Mouse (Mus musculus): ENCODE results near the gene Slc12a3.

Gene Slc12a3

GRCm38 (mm10) chr8:94375551-94375991, 46.6 kb downstream of the Slc12a3 start:
- peak; percentile 67 for DNase-seq (ENCODE audit: low read depth, low spot score)

GRCm38 (mm10) chr8:94376176-94376575, 47.2 kb downstream of the Slc12a3 start:
- peak; percentile 39 for DNase-seq (ENCODE audit: low read depth, low spot score)

GRCm38 (mm10) chr8:94376580-94376979, 47.6 kb downstream of the Slc12a3 start:
- DNase-seq (ENCODE audit: low read depth, low spot score) = no peak

GRCm38 (mm10) chr8:94377031-94377430, 48.0 kb downstream of the Slc12a3 start:
- DNase-seq (ENCODE audit: low read depth, low spot score) = no peak

DNA sequence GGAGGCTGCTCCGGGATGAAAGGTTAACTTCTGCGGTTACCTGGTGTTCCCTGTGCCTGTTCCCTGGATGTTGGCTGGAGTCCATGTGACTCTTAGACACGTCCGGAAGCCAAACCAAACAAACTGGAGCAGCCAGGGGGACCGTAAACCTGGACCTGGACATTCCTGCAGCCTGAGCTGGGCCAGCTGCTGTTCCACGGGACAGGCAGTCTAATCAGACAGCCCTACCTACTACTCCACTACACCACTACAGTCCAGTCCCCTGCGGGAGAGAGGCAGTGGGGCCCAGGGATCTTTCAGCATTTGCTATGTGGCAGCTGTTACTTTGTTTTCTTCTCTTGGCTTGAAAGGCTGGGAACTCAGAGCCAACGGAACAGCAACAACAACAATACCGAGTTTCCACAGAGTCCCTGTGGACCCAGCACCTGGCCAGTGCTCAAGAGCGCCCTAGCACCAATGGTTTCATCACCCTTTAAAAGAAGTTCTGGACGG, 48.8 kb downstream of the Slc12a3 start:
- DNase-seq (ENCODE audit: low read depth, low spot score) = no peak

- DNase-seq (ENCODE audit: low read depth, low spot score) = no peak
Observed at GRCm38 (mm10) chr8:94378763-94379415, 49.9 kb downstream of the Slc12a3 start.

GRCm38 (mm10) chr8:94379686-94380085, 50.7 kb downstream of the Slc12a3 start:
- DNase-seq (ENCODE audit: low read depth, low spot score) = no peak

DNA sequence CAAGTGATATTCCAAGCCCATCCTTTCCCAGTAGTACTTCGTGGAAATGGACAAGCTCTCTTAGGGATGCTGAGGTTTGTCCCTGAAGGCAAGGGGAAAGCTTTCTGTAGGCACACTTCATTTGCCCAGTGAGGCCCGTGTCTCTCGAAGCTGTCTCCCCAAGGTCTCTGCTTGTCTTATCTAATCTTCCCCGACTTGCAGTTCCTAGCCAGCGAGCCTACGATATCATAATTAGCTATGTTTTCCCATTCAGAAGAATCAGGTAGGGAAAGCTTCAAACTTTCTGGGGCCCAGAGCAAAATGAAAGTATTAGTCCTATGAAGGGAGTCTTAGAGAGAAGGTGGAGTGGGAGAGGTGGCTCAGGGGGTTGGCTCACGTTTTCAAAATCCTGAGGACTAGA, 55.2 kb downstream of the Slc12a3 start:
- no peak for DNase-seq (ENCODE audit: low read depth, low spot score)

DNA sequence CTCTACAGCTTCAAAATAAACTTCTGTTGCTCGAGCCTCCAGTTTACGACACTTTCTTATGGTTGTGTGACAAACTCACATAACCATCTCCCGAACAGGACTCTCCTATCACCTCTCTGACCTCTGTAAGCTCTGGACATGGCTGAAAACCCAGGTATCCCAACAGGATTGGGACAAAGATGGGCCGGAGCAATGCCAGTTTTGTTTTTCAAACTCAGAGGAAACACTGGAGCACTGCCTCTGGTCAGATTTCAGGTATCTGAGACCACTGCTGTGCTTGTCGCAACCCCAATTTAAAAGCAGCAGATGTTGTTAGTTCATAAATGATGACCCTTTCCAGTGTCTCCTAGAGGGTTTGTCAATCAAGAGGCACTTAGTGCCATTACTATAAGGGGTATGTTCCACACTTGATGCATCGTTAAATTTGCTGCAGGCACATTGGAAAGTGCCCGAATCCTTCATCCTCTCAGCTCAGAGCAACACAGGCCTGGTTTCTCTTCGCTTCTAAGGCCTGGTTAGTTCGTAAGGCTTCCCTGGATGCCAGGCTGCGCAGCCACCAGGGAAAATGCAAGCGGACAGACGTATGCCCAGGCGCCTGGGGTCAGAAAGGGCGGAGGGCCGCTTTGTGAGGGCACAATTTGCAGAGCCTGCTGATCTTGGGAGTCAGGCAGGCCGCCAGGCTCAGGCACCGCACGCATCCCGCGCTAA, 56.7 kb downstream of the Slc12a3 start:
- no peak for DNase-seq (ENCODE audit: low read depth, low spot score)

DNA sequence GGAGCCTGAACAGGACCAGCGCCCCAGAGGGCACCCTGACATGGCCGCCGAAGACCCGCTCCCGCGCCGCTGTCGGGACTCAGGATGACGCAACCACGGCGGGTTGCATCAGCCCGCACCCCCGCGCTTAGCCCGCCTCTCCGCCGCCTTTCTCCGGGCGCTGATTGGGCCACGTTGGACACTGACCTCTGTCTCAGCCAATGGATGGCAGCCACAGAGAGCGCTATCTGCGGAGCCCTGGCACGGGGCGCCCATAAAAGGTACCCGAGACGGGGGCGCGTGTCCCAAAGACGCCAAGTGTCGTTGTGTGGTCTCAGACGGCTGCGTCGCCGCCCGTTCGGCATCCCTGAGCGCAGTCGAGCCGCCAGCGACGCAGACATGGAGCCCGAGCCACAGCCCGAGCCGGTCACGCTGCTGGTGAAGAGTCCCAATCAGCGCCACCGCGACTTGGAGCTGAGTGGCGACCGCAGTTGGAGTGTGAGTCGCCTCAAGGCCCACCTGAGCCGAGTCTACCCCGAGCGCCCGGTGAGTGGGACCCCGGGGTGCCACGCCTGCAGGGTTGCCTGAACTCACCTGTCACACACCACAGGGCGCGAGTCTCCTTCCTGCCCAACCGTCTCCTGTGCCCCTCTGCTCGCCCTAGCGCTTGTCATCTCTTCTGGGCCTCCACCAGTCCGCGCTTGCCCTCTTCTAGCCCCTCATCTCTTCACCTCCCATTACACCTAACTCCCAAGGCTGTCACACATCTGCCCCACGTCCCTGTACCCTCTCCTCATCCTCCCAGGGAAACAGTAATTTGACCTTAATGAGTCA, 57.4 kb downstream of the Slc12a3 start, which contains the start of gene Herpud1:
TSS of gene Herpud1 (plus strand) at position 225 of the 813 bp plus-strand sequence.
- DNase-seq (ENCODE audit: low read depth, low spot score) = peak; percentile 97

- peak; percentile 77 for DNase-seq (ENCODE audit: low read depth, low spot score)
Observed at GRCm38 (mm10) chr8:94387027-94387684, 58.2 kb downstream of the Slc12a3 start.

DNA sequence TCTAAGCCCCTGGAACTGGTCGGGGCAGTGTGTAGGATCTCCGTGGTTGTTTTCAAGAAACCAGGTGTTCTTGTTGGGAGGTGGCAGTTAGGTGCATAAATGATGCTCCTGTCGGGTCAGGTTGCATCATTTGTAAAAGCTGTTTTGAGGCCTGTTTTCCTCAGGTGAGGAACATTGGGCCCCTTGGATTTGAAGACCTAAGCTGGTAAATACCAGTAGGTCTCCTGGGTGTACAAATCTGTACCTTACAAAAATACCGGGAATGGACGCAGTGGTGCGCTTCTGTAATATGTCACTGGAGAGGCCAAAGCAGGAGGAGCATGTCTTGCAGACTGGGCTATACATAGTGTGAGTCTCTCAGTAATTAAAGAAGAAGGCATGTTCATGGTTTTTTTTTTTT, 58.8 kb downstream of the Slc12a3 start:
- no peak for DNase-seq (ENCODE audit: low read depth, low spot score)

- no peak for DNase-seq (ENCODE audit: low read depth, low spot score)
Observed at GRCm38 (mm10) chr8:94389531-94389930, 60.5 kb downstream of the Slc12a3 start.

GRCm38 (mm10) chr8:94390429-94390828, 61.4 kb downstream of the Slc12a3 start:
- DNase-seq (ENCODE audit: low read depth, low spot score) = no peak

- no peak for DNase-seq (ENCODE audit: low read depth, low spot score)
Observed at GRCm38 (mm10) chr8:94390910-94391309, 61.9 kb downstream of the Slc12a3 start.

DNA sequence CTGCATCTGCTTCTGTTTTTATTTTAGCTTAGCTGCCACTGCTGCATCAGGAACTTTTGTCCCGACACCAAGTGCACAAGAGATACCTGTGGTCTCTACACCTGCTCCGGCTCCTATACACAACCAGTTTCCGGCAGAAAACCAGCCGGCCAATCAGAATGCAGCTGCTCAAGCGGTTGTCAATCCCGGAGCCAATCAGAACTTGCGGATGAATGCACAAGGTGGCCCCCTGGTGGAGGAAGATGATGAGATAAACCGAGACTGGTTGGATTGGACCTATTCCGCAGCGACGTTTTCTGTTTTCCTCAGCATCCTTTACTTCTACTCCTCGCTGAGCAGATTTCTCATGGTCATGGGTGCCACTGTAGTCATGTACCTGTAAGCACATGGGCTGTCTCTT, 63.1 kb downstream of the Slc12a3 start:
- peak; percentile 79 for DNase-seq (ENCODE audit: low read depth, low spot score)

DNA sequence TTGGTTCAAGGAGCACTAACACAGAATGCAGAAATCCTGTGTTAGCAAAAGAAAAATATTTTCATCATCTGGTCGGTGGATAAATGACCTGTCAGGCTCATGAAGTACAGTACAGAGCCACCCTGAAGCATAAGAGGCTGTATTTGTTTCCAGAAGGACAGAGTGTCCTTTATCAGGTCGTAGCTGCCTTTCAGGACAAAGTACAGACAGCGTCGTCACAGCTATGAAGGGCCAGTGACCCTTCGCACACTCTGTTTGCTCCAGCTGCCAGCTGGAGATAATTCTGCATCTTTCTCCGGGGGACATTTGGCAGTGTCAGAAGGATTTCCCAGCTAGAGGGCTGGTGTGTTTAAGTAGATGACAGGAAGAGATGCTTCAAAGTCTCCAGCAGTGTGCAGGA, 63.6 kb downstream of the Slc12a3 start:
- no peak for DNase-seq (ENCODE audit: low read depth, low spot score)

GRCm38 (mm10) chr8:94395851-94396540, 67.0 kb downstream of the Slc12a3 start:
- no peak for DNase-seq (ENCODE audit: low read depth, low spot score)

DNA sequence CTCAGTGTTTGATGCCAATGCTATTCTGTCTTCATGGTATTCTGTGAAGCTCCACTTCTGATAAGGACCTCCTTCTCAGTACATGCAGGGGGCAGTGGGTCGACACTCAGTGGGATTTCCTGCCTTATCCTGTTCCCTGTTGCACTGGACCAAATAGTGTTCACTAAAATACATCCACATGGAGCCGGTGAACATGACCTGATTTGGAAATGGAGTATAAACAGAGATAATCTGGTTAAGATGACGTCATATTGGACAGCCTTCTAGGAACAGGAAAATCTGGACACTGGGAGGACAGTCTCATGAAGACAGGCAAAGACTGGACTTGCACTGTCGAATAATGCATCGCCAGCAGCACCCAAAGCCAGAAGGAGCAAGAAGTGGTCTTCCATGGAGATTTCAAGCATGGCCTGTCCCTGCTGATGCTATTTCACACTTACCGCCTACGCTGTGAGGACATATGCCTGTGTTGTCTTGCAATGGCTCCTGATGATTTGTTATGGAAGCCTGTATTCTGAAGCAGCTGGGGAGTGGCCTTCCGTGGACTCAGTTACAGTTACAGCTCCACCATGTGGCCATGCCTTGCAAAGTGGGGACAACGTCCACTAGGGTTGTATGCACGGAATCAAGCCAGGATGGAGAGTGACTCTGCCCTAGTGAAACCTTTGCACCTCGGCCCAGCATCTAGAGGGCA, 68.1 kb downstream of the Slc12a3 start:
- DNase-seq (ENCODE audit: low read depth, low spot score) = peak; percentile 83

DNA sequence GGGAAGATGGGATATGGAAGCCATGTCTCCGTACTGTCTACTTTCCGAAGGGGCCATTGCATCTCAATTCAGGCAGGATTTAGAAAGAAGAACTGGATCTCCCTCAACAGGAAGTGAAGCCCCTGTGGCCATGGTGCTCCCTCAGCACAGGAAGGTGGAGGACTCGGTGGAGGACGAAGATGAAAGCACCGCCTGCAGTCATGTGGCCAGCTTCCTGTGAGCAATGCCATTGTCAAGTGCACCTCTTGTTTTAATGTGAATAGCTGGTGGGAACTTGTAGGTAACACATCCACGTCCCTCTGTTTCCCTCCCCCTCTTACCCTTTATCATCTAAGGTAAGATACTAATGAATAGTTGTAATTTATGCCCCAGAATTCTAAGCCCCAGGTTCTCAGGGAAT, 69.6 kb downstream of the Slc12a3 start:
- peak; percentile 76 for DNase-seq (ENCODE audit: low read depth, low spot score)
